Mouse (Mus musculus) brain, adult 2 months (tissue): ENCODE results near the gene Vmn1r44.
"Not testable (repeated sequence)": the region's sequence is repeated elsewhere in the genome, so short reads cannot be mapped to it uniquely, and the experiment has no call there.

Experiments
- DNase-seq: peaks from one replicate; pipeline ENCODE4 v3.0.0; 2011; ENCODE audit warnings: low read depth, low spot score

Vmn1r44 gene

DNA sequence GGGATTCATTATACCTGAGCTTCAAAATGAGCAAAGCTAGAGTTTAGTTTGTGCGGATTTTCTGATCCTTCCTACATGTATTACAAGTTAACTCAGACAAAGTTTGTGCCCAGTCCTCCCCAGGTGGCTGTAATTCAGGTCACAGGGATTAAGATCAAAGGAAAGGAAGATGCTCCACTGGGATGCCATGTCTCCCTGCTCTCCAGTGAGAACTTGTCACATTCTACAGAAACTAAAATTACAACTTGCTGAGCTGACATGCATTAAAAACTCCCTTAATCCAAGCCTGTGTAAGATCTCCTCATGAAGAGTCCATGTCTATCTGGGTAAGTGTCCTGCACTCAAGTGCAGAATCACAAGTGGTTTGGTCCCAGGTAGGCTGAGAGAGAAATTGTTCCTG is at the start of gene Vmn1r44:
TSS of gene Vmn1r44 (plus strand) at position 301 of the 400 bp plus-strand sequence.
- no peak for DNase-seq

DNA sequence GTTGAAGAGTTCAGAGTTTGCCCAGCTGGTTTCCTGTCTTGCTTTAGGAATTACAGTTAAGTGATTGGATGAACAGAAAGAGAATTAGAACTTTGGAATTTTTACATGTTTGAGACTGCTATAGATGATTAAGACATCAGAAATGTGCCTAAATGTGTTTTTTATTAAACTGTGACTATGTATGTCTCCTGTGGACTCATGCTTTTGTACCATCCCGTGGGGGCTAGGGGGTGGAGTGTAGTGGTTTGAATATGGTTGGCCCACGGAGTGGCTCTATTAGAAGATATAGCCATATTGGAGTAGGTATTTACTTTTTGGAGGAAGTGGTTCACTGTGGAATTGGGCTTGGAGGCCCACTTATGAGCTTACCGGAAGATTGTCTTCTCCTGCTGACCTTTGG is 25.9 kb upstream of the Vmn1r44 start:
- no peak for DNase-seq

DNA sequence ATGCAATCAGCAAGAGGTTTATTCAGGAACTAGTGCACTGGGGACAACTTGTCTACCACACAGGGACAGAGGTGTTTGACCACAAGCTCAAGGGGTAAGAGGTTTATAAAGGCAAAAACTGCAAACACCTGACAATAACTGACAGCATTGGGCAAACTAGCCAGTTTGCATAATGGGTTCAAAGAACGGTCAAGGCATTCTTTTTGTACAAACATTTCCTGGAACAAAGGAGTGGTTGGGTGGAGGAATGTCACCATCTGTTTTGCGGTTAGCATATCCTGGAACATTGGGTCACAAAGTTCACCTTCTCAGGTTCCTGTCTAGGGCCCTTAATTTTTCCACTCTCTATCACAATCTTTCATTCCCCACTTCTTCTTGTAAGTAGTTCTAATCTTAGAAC is 23.6 kb upstream of the Vmn1r44 start:
- DNase-seq, result no peak

DNA sequence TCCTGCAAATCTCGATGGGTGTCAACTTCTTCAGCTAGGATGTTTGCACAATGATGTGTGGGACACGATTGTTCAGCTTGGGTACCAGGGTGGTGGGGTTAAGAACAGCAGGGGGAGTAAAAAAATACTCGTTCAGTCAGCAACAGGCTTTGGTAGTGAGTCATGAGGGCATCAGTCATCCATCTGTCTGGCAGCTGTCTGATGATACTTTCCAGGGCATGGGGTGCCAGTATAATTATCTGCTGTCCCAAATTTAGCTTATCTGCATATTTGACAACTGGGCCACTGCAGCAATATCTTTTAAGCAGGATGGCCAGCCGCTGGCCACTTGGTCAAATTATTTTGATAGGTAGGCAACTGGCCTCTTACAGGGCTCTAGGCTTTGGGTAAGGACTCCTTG is 19.7 kb upstream of the Vmn1r44 start:
- DNase-seq, result no peak

DNA sequence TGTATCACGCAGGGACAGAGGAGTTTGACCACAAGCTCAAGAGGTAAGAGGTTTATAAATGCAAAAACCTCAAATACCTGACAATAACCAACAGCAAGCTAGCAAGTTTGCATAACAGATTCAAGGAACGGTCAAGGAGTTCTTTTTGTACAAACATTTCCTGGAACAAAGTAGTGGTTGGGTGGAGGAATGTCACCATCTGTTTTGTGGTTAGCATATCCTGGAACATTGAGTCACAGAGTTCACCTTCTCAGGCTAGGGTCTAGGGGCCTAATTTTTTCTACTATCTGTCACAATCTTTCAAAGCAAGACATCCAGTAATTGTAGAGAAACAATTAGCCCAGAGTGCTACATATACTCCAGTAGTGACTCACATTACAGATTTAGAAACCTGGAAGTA is 16.2 kb upstream of the Vmn1r44 start:
- DNase-seq, result peak; percentile 5

DNA sequence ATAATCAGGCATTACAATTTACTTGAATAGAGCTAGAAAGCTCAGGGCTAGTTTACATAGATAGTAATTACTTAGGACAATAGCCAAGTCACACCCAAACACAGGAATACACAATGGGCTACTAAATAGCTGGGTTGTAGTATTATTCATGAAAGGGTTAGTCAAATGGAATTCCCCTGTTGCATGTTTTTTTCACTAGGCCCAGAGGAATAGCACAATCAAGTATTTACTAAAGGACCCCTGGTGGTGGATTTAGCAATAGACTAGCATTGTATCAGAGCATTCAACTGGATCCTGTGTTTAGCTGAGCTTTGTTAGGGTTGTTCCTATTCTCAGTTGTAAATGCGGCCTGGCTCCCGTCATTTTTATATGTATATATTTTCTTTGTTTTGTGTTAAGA is 15.5 kb upstream of the Vmn1r44 start:
- DNase-seq, result no peak

DNA sequence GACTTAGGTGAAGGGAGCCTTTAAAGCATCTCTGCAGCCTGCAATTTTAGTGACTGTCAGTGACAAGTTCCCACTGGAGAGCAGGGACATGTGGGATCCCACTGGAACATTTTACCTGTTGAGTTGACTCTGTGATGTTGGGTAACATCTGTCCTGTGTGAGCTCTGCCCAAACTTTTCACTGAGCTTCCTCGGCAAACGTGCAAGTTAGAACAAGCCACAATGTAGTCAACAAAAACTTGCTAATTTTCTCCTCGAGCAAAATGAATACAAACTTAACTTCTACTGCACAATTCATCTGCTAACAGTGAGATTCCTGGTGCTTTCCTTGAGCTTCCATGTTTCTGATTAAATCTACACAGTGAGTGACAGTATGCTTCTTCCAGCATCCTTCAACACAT is 7.1 kb upstream of the Vmn1r44 start, which contains the start of the genes Vmn1r42 and Vmn1r43:
TSS of gene Vmn1r42 (minus strand) at position 101 of the 400 bp plus-strand sequence.
TSS of gene Vmn1r43 (minus strand) at position 101 of the 400 bp plus-strand sequence.
- DNase-seq, result not testable (repeated sequence)

DNA sequence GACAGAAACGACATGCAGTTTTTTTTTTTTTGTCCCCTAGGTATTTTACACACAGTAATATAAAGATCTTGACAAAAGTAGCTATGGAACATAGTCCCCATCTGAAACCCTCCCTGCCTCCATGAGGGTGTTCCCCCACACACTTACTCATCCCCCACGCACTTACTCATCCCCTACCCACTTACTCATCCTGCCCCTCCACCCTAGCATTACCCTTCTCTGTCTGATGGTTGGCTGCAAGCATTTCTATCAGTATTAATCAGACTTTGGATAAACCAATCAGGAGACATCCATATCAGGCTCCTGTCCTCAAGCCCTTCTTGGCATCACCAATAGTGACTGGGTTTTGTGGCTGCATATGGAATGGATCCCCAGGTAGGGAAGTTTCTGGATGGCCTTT is 6.5 kb upstream of the Vmn1r44 start:
- DNase-seq, result peak; percentile 32

DNA sequence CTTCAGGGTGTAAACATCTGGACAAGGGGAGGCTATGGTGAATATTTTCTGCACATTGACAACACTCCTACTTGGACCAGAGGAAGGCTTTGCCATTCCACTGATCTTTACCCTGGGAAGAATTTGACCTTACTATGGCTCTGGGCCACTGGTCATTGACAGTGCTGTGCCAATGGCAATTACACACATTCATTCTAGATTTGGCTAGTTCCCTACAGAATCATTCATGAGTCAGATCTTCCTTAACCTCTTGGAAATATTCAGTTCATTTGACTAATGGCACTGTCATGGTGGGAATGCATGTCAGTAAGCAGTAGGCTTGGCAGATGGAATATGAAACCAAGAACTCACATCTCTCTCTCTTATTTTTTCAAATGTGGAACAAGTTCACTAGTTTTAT is 2.6 kb upstream of the Vmn1r44 start:
- no peak for DNase-seq

DNA sequence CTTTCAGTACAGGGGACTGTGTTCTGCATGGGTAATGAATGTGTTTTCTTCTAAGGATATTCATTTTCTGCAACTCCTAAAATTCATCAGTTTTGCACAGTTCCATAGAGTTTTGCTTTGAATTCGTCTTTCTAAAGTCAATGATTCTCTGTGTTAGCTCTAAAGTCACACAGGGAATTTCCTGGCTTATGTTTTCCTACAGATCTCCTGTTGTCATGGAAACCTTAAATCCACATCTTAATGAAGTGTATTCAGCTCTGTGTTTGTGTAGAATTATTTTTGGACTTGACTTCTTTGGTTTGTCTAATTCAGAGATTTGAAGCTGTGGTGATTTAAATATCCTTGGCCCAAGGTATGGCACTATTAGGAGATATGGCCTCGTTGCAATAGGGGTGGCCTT is 352 bp downstream of the Vmn1r44 start:
- DNase-seq, result peak; percentile 63

DNA sequence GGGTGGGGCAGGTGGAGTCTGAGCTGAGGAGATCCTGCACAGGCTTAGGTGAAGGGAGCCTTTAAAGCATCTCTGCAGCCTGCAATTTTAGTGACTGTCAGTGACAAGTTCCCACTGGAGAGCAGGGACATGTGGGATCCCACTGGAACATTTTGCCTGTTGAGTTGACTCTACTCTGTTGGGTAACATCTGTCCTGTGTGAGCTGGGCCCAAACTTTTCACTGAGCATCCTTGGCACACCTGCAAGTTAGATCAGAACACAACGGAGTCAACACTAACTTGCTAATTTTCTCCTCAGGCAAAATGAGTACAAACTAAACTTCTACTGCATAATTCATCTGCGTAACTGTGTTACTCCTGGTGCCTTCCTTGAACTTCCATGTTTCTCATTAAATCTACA is 57.0 kb downstream of the Vmn1r44 start, which contains the start of gene Vmn1r45:
TSS of gene Vmn1r45 (minus strand) at position 101 of the 400 bp plus-strand sequence.
- DNase-seq, result not testable (repeated sequence)

DNA sequence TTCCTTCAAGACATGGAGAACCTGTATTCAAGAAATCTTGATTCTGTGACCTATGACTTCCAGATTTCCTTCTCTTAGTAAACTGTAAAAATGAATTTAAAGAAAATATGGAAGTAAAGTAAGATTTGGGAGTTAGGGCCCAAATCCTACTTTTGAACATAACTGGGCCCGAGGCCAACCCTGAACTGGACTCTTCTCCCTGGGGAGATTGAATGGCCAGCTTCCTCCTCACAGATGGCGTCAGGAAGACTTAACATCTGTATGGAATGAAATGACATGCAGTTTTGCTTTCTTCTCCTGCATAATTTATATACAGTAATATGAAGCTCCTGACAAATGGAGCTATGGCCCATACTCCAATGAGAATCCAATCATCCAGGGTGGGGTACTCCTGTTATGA is 57.5 kb downstream of the Vmn1r44 start:
- DNase-seq, result no peak
